Mouse (Mus musculus): ENCODE measurements around the gene Pip4k2c. TPM values are rescaled to one million over a fixed set of nuclear protein-coding genes. Genes with fewer than 3 reads are reported as not detected.
"Not testable (repeated sequence)": the region's sequence is repeated elsewhere in the genome, so short reads cannot be mapped to it uniquely, and the experiment has no call there.

Gene Pip4k2c
- polyA plus RNA-seq, 1 experiment from 2014 or later, result 29.8 TPM

DNA sequence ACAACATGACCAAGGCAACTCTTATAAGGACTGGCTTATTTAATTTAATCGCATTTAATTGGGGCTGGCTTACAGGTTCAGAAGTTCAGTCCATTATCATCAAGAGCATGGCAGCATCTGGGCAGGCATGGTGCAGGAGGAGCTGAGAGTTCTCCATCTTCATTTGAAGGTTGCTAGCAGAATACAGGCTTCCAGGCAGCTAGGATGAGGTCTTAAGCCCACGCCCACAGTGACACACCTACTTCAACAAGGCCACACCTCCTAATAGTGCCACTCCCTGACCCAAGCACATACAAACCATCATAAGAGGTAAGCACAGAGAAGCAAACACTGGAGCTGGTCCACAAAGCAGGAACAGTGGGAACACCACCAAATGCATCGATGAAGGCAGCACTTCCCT lies 60.2 kb downstream of the Pip4k2c start:
- H3K4me3 ChIP-seq; H3K27ac ChIP-seq; ATAC-seq (ENCODE audit: insufficient number of reproducible peaks, low FRiP score, low TSS enrichment, low read depth); H3K4me2 ChIP-seq; H3K4me1 ChIP-seq; H3K9ac ChIP-seq; H3K9me3 ChIP-seq; H3K36me3 ChIP-seq; H3K27me3 ChIP-seq: not testable (repeated sequence)
- 90% methylated on average over 3 of the region's 3 CpGs for WGBS

- no peaks in the 10 kb centered on the region for H3K36me3 ChIP-seq
- 81% methylated on average over 4 of the region's 4 CpGs for WGBS
Measured at GRCm38 (mm10) chr10:127150471-127150872, 60.9 kb downstream of the Pip4k2c start.

DNA sequence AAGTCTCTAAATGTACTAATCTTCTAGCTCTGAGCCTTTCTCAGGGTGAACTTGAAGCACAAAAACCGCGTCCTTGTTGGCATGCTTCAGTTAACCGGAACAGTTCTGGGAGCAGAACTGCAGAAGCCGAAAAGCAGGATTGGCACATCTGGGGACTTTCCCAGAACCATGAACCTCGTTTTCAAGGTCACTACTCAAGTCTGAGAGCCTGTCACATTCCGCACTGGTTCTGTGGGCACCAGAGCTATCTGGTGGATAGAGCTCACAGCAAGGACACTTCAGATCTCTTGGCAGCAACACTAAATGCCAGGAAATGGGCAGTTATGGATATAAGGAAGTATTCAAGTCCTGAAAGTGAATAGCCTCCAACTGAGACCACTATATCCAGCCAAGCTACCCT lies 64.2 kb downstream of the Pip4k2c start:
- Histone ChIP-seq H3K27me3 (0 out of 2 replicates have a peak, but pooled peaks cover 3% of the 10 kb centered on the region), H3K9ac (no peak overlapping the region), H3K27ac (no peak overlapping the region), H3K4me3 (no peak overlapping the region), H3K36me3 (no peaks in the 10 kb centered on the region), H3K4me2 (no peak overlapping the region), H3K9me3 (no peaks in the 10 kb centered on the region), H3K4me1 (no peaks in the 10 kb centered on the region)
- ATAC-seq (ENCODE audit: insufficient number of reproducible peaks, low FRiP score, low TSS enrichment, low read depth), result no peak
- WGBS, result 82% methylated on average over 6 of the region's 6 CpGs

More at GRCm38 (mm10) chr10:127150471-127150872, 60.9 kb downstream of the Pip4k2c start:
- ATAC-seq (ENCODE audit: insufficient number of reproducible peaks, low FRiP score, low TSS enrichment, low read depth), result no peak
- Histone ChIP-seq H3K9ac (no peak overlapping the region), H3K27me3 (0 out of 2 replicates have a peak, but pooled peaks cover 3% of the 10 kb centered on the region), H3K27ac (no peak overlapping the region), H3K4me3 (no peak overlapping the region), H3K4me2 (no peak overlapping the region), H3K4me1 (no peaks in the 10 kb centered on the region), H3K9me3 (no peaks in the 10 kb centered on the region)

Other genes starting within 250 kb of the Pip4k2c start
- 72.2 and 85.8 TPM in 2 replicates for gene Ctdsp2, start 232.9 kb downstream of the Pip4k2c start, polyA plus RNA-seq (2015; fragmentation: Nextera tagmentation; extraction: Ambion mirVana)
- 0.50 and 0.71 TPM in 2 replicates for gene Avil, start 210.9 kb downstream of the Pip4k2c start, polyA plus RNA-seq (2015; fragmentation: Nextera tagmentation; extraction: Ambion mirVana)
- gene Tsfm, start 180.7 kb downstream of the Pip4k2c start, polyA plus RNA-seq (2015; fragmentation: Nextera tagmentation; extraction: Ambion mirVana), result 69.6 and 71.6 TPM in 2 replicates
- 58.6 and 61.8 TPM in 2 replicates for gene Mettl1, start 170.2 kb downstream of the Pip4k2c start, polyA plus RNA-seq (2015; fragmentation: Nextera tagmentation; extraction: Ambion mirVana)
- 1.9 and 2.0 TPM in 2 replicates for gene Eef1akmt3, start 170.1 kb downstream of the Pip4k2c start, polyA plus RNA-seq (2015; fragmentation: Nextera tagmentation; extraction: Ambion mirVana)
- gene Cyp27b1, start 163.3 kb downstream of the Pip4k2c start, polyA plus RNA-seq (2015; fragmentation: Nextera tagmentation; extraction: Ambion mirVana), result 0.12 and 0.32 TPM in 2 replicates
- 1.2 and 1.7 TPM in 2 replicates for gene March9, start 151.4 kb downstream of the Pip4k2c start, polyA plus RNA-seq (2015; fragmentation: Nextera tagmentation; extraction: Ambion mirVana)
- 1,296 and 1,322 TPM in 2 replicates for gene Cdk4, start 148.1 kb downstream of the Pip4k2c start, polyA plus RNA-seq (2015; fragmentation: Nextera tagmentation; extraction: Ambion mirVana)
- gene Tspan31, start 141.3 kb downstream of the Pip4k2c start, polyA plus RNA-seq (2015; fragmentation: Nextera tagmentation; extraction: Ambion mirVana), result 161 and 175 TPM in 2 replicates
- 0.10 and 0.72 TPM in 2 replicates for gene Agap2, start 136.3 kb downstream of the Pip4k2c start, polyA plus RNA-seq (2015; fragmentation: Nextera tagmentation; extraction: Ambion mirVana)
- gene Os9, start 90.5 kb downstream of the Pip4k2c start, polyA plus RNA-seq (2015; fragmentation: Nextera tagmentation; extraction: Ambion mirVana), result 103 and 110 TPM in 2 replicates
- gene B4galnt1, start 46.4 kb downstream of the Pip4k2c start, polyA plus RNA-seq (2015; fragmentation: Nextera tagmentation; extraction: Ambion mirVana), result 12.3 and 12.4 TPM in 2 replicates
- 1.2 and 1.7 TPM in 2 replicates for gene Slc26a10, start 30.9 kb downstream of the Pip4k2c start, polyA plus RNA-seq (2015; fragmentation: Nextera tagmentation; extraction: Ambion mirVana)
- 115 and 118 TPM in 2 replicates for gene Arhgef25, start 21.5 kb downstream of the Pip4k2c start, polyA plus RNA-seq (2015; fragmentation: Nextera tagmentation; extraction: Ambion mirVana)
- 140 and 144 TPM in 2 replicates for gene Dtx3, start 15.9 kb downstream of the Pip4k2c start, polyA plus RNA-seq (2015; fragmentation: Nextera tagmentation; extraction: Ambion mirVana)
- gene Kif5a, start 51.8 kb upstream of the Pip4k2c start, polyA plus RNA-seq (2015; fragmentation: Nextera tagmentation; extraction: Ambion mirVana), result 2.5 TPM in 2 replicates
- gene Dctn2, start 54.8 kb upstream of the Pip4k2c start, polyA plus RNA-seq (2015; fragmentation: Nextera tagmentation; extraction: Ambion mirVana), result 185 and 190 TPM in 2 replicates
- gene Mbd6, start 77.4 kb upstream of the Pip4k2c start, polyA plus RNA-seq (2015; fragmentation: Nextera tagmentation; extraction: Ambion mirVana), result 14.1 and 16.2 TPM in 2 replicates
- gene Mars, start 100.2 kb upstream of the Pip4k2c start, polyA plus RNA-seq (2015; fragmentation: Nextera tagmentation; extraction: Ambion mirVana), result 105 and 111 TPM in 2 replicates
- 5.1 and 5.4 TPM in 2 replicates for gene Arhgap9, start 110.4 kb upstream of the Pip4k2c start, polyA plus RNA-seq (2015; fragmentation: Nextera tagmentation; extraction: Ambion mirVana)
- gene Gli1, start 130.4 kb upstream of the Pip4k2c start, polyA plus RNA-seq (2015; fragmentation: Nextera tagmentation; extraction: Ambion mirVana), result 13.4 and 13.7 TPM in 2 replicates
- gene Inhbe, start 142.8 kb upstream of the Pip4k2c start, polyA plus RNA-seq (2015; fragmentation: Nextera tagmentation; extraction: Ambion mirVana), result 0.03 TPM in 1 of 2 replicates, not detected in the other
- not detected in 2 replicates for gene Inhbc, start 158.8 kb upstream of the Pip4k2c start, polyA plus RNA-seq (2015; fragmentation: Nextera tagmentation; extraction: Ambion mirVana)
- gene R3hdm2, start 168.7 kb upstream of the Pip4k2c start, polyA plus RNA-seq (2015; fragmentation: Nextera tagmentation; extraction: Ambion mirVana), result 33.1 and 34.9 TPM in 2 replicates